Mouse (Mus musculus) C2C12 (cell line): ENCODE data around the gene Gm49396.

ENCODE experiments used
- CEBPB ChIP-seq: IDR thresholded peaks from one replicate; pipeline ENCODE4 v1.6.1; 2011; ENCODE audit warnings: low read depth, mild to moderate bottlenecking, control low read depth, moderate library complexity
- CTCF ChIP-seq: IDR thresholded peaks from one replicate; pipeline ENCODE4 v1.5.1; 2011; ENCODE audit not compliant: control insufficient read depth, insufficient read depth, insufficient read length
- FOSL1 ChIP-seq: IDR thresholded peaks from one replicate; pipeline ENCODE4 v1.8.0; 2011; ENCODE audit warnings: mild to moderate bottlenecking, low read length; ENCODE audit not compliant: poor library complexity, insufficient read depth, severe bottlenecking
- USF1 ChIP-seq: IDR thresholded peaks from one replicate; pipeline ENCODE4 v1.6.1; 2011; ENCODE audit warnings: low read depth, mild to moderate bottlenecking, control low read depth, moderate library complexity

GRCm38 (mm10) chr7:30614454-30614853 is 51.3 kb downstream of the Gm49396 start:
- no peak for TF ChIP-seq CTCF
- TF ChIP-seq FOSL1, result no peak
- TF ChIP-seq CEBPB, result peak; percentile 62
- TF ChIP-seq USF1, result no peak
